Mouse (Mus musculus) hindbrain, postnatal 0 days (tissue): ENCODE measurements around the gene Apold1. TPM values are rescaled to one million over a fixed set of nuclear protein-coding genes. Genes with fewer than 3 reads are reported as not detected.

Experiments
- ATAC-seq: fragments of 200-750 bp; cut with Nextera tagmentation; 2 replicates; pipeline ENCODE4 v1.8.0; 2017; ENCODE audit warnings: mild to moderate bottlenecking, moderate TSS enrichment, moderate library complexity
- DNase-seq: peaks from one replicate; pipeline ENCODE4 v3.0.0-alpha.2; 2015; ENCODE audit warnings: low spot score
- H3K27ac ChIP-seq: fragments of 300-500 bp; sonication (generic); 2 replicates; pipeline ENCODE4 v1.5.1; 2014; ENCODE audit warnings: mild to moderate bottlenecking
- H3K27me3 ChIP-seq: fragments of 300-500 bp; sonication (generic); 2 replicates; pipeline ENCODE4 v1.6.1; 2014; ENCODE audit warnings: low read length, mixed read lengths; ENCODE audit not compliant: insufficient read depth
- H3K36me3 ChIP-seq: fragments of 300-500 bp; sonication (generic); 2 replicates; pipeline ENCODE4 v1.6.1; 2014; ENCODE audit warnings: low read length, mixed read lengths; ENCODE audit not compliant: insufficient read depth
- H3K4me1 ChIP-seq: fragments of 300-500 bp; sonication (generic); 2 replicates; pipeline ENCODE4 v1.6.1; 2014; ENCODE audit warnings: antibody characterized with exemption, low read length, mixed read lengths; ENCODE audit not compliant: insufficient read depth
- H3K4me2 ChIP-seq: fragments of 300-500 bp; sonication (generic); 2 replicates; pipeline ENCODE4 v1.6.1; 2014; ENCODE audit warnings: low read depth, mild to moderate bottlenecking, low read length, moderate library complexity, mixed read lengths
- H3K4me3 ChIP-seq: fragments of 300-500 bp; sonication (generic); 2 replicates; pipeline ENCODE4 v1.5.1; 2014; ENCODE audit warnings: low read length
- H3K9ac ChIP-seq: fragments of 300-500 bp; sonication (generic); replicated peaks from 2 replicates; pipeline ENCODE4 v1.6.1; 2014; ENCODE audit warnings: mild to moderate bottlenecking, low read length, moderate library complexity, mixed read lengths
- H3K9me3 ChIP-seq: fragments of 300-500 bp; sonication (generic); 2 replicates; pipeline ENCODE4 v1.6.1; 2016; ENCODE audit warnings: low read length, mixed read lengths
- CTCF ChIP-seq: IDR thresholded peaks from 2 replicates; pipeline ENCODE4 v1.5.1; 2016; ENCODE audit warnings: antibody characterized with exemption, control low read depth, low read depth
- WGBS: fragments of 180-500 bp; shearing (Covaris S2); extraction: QIAGEN DNeasy Blood & Tissue Kit; methylation state at CpG from one replicate; pipeline ENCODE4 v1.1.7; 2014; 5-methylcytosine and 5-hydroxymethylcytosine counted together
- polyA plus RNA-seq: library from polyadenylated mRNA; unstranded; fragments of >200 nt; fragmentation: Nextera tagmentation; extraction: Ambion mirVana; gene quantifications from 2 replicates; pipeline ENCODE4 v1.2.1, GENCODE M21; 2015
- total RNA-seq: library from RNA; depleted of rRNA; stranded (reverse); fragments of >200 nt; gene quantifications from 2 replicates; pipeline ENCODE4 v1.2.3, GENCODE M21; 2014

The Apold1 gene
- total and polyA plus RNA-seq, 2 experiments from 2014 or later, result 4.8 to 6.3 TPM

- Histone ChIP-seq H3K27ac (no peak overlapping the region), H3K36me3 (no peaks in the 10 kb centered on the region), H3K4me2 (no peak overlapping the region), H3K4me3 (no peak overlapping the region), H3K9ac (no peak overlapping the region), H3K9me3 (no peaks in the 10 kb centered on the region), H3K4me1 (no peaks in the 10 kb centered on the region), H3K27me3 (no peaks in the 10 kb centered on the region)
- ATAC-seq (no peak), DNase-seq (no peak)
- peak; percentile 27; the same call in 1 of the 2 replicates for TF ChIP-seq CTCF
- WGBS, result 91% methylated on average over 4 of the region's 4 CpGs
Measured at GRCm38 (mm10) chr6:134956388-134956787, 25.1 kb upstream of the Apold1 start.

GRCm38 (mm10) chr6:134961286-134961685, 20.2 kb upstream of the Apold1 start:
- H3K27me3 ChIP-seq, result no peaks in the 10 kb centered on the region
- no peak overlapping the region for H3K4me3 ChIP-seq
- no peak overlapping the region for H3K27ac ChIP-seq
- no peak overlapping the region for H3K9ac ChIP-seq
- H3K4me2 ChIP-seq, result no peak overlapping the region
- no peak for TF ChIP-seq CTCF
- no peak for DNase-seq
- H3K4me1 ChIP-seq, result no peaks in the 10 kb centered on the region
- WGBS, result 56% methylated on average over 5 of the region's 5 CpGs
- ATAC-seq, result no peak
- no peaks in the 10 kb centered on the region for H3K36me3 ChIP-seq
- H3K9me3 ChIP-seq, result no peaks in the 10 kb centered on the region

GRCm38 (mm10) chr6:134961858-134962517, 19.5 kb upstream of the Apold1 start:
- Histone ChIP-seq H3K9ac (no peak overlapping the region), H3K27me3 (no peaks in the 10 kb centered on the region), H3K4me1 (no peaks in the 10 kb centered on the region), H3K36me3 (no peaks in the 10 kb centered on the region), H3K9me3 (no peaks in the 10 kb centered on the region), H3K4me2 (no peak overlapping the region), H3K27ac (no peak overlapping the region), H3K4me3 (no peak overlapping the region)
- ATAC-seq (no peak), DNase-seq (no peak)
- 40% methylated on average over 9 of the region's 9 CpGs for WGBS
- no peak for TF ChIP-seq CTCF

GRCm38 (mm10) chr6:134962518-134962893, 19.0 kb upstream of the Apold1 start:
- Histone ChIP-seq H3K27ac (no peak overlapping the region), H3K4me1 (no peaks in the 10 kb centered on the region), H3K4me3 (no peak overlapping the region), H3K9ac (no peak overlapping the region), H3K9me3 (no peaks in the 10 kb centered on the region), H3K27me3 (no peaks in the 10 kb centered on the region), H3K4me2 (no peak overlapping the region), H3K36me3 (no peaks in the 10 kb centered on the region)
- no peak for TF ChIP-seq CTCF
- DNase-seq (no peak), ATAC-seq (0 out of 2 replicates have a peak, but pooled peaks have one; percentile 38)
- WGBS, result 40% methylated on average over 5 of the region's 5 CpGs

GRCm38 (mm10) chr6:134963910-134964309, 17.6 kb upstream of the Apold1 start:
- TF ChIP-seq CTCF, result no peak
- Histone ChIP-seq H3K4me3 (no peak overlapping the region), H3K4me1 (no peaks in the 10 kb centered on the region), H3K27me3 (no peaks in the 10 kb centered on the region), H3K9me3 (no peaks in the 10 kb centered on the region), H3K27ac (no peak overlapping the region), H3K4me2 (no peak overlapping the region), H3K36me3 (no peaks in the 10 kb centered on the region), H3K9ac (no peak overlapping the region)
- 74% methylated on average over 2 of the region's 2 CpGs for WGBS
- ATAC-seq (no peak), DNase-seq (no peak)

- TF ChIP-seq CTCF, result no peak
Measured at GRCm38 (mm10) chr6:134966681-134967080, 14.8 kb upstream of the Apold1 start.

GRCm38 (mm10) chr6:134968326-134968725, 13.2 kb upstream of the Apold1 start:
- no peak for ATAC-seq

More at GRCm38 (mm10) chr6:134966681-134967080, 14.8 kb upstream of the Apold1 start:
- Histone ChIP-seq H3K4me2 (no peak overlapping the region), H3K9ac (no peak overlapping the region), H3K9me3 (no peaks in the 10 kb centered on the region), H3K36me3 (no peaks in the 10 kb centered on the region), H3K4me1 (no peaks in the 10 kb centered on the region), H3K27me3 (no peaks in the 10 kb centered on the region), H3K4me3 (no peak overlapping the region), H3K27ac (no peak overlapping the region)
- ATAC-seq, result no peak
- no peak for DNase-seq
- 87% methylated on average over 5 of the region's 5 CpGs for WGBS

More at GRCm38 (mm10) chr6:134968326-134968725, 13.2 kb upstream of the Apold1 start:
- TF ChIP-seq CTCF, result no peak
- Histone ChIP-seq H3K4me2 (no peak overlapping the region), H3K9me3 (no peaks in the 10 kb centered on the region), H3K36me3 (no peaks in the 10 kb centered on the region), H3K27me3 (no peaks in the 10 kb centered on the region), H3K4me3 (no peak overlapping the region), H3K9ac (no peak overlapping the region), H3K27ac (no peak overlapping the region), H3K4me1 (no peaks in the 10 kb centered on the region)
- no peak for DNase-seq
- 89% methylated on average over 1 of the region's 1 CpGs for WGBS
